Mouse (Mus musculus) T-cell, adult 2 months (primary cell): Measurements from ENCODE around the gene Ehbp1l1.
A peak's percentile ranks its signal among the peaks of the same experiment; 100 is the strongest.

Experiments used
- DNase-seq: peaks from one replicate; pipeline ENCODE4 v3.0.0; 2022; ENCODE audit warnings: low spot score

The Ehbp1l1 gene

DNA sequence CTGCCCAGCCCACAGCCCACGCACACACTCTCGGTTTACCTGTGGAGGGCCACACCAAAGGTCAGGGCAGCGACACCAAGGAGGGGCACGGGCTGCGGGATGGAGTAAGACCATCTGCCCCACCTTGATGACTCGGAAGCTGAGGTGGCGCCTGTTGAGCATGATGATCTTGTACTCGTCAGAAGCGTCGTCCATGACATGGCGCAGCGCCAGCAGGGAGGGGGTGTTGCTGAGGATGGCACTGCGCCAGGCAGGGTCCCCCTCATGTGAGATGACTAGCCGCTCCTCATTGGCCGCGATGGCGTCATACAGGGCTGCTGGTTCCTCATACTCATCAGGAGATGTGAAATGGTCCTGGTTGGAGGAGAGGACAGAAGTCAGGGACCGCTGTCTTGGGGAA is 59.7 kb downstream of the Ehbp1l1 start:
- no peak for DNase-seq

DNA sequence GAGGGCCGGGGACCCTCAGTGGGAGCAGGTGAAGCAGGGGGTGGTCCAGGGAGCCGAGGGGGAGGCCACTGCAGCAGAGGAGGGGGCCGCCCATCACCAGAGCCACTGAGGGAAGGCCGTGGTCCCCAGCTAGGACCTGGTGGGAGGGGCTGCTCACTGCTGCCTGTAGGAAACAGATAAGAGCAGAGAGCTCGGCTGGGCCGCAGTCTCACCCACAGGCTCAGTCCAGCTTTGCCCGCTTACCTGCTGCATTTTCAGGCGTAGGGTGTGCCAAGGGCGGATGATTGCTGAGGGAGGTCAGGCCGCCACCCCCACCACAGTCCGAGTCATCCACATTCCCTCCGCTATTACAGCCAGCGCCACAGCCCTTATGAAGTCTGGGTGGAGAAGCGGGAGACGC is 60.7 kb downstream of the Ehbp1l1 start:
- DNase-seq = no peak

DNA sequence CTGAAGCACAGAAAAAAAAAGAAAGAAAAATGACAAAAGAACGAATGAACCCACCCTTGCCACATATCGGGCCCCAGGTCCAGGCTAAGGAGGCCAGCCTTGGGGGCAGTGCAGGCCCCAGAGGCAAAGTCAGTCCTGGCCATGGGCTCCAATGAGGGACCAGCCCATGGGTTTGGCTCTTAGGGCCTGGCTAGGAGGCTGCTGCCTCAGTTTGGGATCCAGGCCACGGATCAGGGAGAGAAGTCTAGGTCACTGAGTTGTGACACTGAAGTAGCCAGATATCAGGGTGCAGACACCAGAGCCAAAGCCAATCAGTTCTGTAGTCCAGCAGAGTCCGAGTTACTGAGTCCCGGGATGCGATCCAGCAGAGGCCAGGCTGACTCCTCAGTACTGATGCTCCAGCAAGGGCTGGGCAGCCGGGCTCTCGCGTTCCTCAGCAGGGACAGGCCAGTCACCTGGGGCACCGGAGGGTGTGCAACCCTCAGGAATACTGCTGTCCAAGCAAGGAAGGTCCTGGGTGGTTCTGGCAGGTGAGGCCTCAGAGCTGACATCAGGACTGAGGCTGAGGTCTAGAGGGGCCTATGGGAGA is 61.4 kb downstream of the Ehbp1l1 start:
- DNase-seq = no peak

DNA sequence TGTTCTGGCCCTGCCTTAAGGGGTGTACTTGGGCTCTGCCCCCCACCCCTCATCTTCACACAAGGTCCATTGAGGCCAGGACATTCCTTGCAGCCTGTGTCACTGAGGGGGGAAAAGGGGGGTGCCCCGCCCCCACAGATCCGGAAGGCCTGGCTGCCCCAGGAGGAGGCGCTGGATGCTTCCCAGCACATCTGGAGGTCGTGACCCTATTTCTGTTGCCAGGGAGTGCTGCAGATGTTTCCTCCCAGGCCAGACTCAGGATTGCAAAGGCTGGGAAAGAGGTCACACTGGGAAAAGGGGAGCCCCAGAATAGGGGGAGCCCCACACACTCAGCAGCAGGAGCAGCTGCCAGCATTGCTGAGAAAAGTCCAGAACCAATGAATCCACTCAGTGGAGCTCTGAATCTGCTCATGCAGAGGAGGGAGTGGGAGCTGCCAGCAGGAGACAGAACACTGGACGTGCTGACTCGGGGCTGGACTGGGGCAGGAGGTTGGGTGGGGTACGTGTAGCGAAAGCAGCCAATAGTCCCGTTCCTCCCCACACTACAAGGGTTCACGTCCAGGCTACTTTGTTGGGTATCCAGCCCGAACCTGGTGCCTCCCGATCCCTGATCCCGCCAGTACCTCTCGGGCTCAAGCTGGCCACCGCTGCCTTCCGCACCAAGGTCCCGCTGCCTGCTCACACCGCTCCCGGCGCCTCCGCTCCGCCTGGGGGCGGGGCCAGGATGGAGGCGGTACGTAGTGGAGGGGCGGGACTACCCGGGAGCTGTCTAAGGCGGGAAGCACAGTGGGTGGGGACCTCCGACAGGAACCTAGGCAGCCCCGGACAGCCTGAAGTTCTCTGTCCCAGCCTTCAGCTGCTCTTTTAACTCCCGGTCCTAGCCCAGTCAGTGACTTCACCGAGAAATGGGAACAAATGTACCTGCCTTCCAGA is 62.9 kb downstream of the Ehbp1l1 start, which contains the start of gene Sipa1:
Sipa1 (minus strand) TSS at position 727 of the 933 bp plus-strand sequence.
- DNase-seq = peak; percentile 91

DNA sequence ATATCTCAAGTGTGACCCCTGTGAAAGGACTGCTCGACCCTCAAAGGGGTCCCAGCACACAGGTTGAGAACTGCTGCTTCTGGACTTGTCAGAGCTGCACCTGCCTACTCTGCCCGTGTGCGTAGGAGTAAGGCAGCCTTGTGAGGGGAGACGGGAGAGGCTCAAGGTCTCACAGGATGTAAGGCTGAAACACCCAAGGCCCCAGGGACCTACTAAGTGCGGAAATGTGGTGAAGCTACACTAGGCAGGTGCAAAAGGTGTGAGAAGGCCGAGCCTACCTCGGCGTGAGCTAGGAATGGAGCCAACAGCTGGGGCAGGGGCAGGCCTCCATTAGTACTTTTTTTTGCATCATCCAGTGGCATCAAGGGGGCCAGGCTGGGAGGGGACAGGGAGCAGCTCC is 63.8 kb downstream of the Ehbp1l1 start:
- DNase-seq = peak; percentile 61

DNA sequence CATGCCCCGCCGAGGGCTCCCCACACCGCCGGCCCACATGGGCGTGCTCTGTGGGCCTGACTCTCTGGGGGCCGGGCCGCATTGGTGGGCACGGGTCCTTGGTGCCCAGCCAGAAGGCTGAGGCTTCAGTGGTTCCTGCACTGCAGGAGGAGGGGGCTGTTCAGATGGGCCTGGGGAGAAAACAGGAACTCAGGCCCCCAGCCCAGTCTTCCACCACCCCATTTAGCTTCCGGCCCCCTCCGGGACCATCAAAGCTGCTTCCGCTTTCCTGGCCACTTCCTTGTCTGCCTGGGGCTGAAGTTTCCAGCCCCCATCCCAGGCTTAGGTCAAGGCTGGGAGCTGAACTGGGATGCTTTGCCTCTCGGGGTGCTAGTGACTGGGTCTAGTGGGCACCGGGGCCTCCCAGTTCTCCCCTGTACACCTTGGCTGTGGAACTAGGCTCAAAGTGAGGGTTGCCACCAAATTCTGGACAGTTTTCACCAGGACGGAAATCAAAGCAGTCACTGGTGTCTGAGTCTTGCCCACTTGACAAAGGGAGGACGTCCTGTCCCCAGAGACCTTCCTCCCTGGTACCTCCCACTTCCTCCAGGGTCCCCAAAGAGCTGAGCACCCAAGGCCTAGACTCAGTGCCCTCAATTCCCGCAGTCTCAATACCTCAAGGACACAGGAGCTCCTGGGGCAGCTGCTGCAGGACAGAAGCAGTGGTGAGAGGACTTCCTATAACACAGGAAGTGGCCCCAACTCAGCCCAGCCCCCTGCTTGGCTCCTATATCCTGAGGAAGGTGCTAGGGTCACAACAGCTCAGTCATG is 65.0 kb downstream of the Ehbp1l1 start:
- peak; percentile 41 for DNase-seq
